Mouse (Mus musculus): Measurements from ENCODE around the gene Shc4. TPM values are rescaled to one million over a fixed set of nuclear protein-coding genes. Genes with fewer than 3 reads are reported as not detected.
A peak's percentile ranks its signal among the peaks of the same experiment; 100 is the strongest.

Gene Shc4
- total RNA-seq, 1 experiment from 2014 or later = 0.96 TPM

DNA sequence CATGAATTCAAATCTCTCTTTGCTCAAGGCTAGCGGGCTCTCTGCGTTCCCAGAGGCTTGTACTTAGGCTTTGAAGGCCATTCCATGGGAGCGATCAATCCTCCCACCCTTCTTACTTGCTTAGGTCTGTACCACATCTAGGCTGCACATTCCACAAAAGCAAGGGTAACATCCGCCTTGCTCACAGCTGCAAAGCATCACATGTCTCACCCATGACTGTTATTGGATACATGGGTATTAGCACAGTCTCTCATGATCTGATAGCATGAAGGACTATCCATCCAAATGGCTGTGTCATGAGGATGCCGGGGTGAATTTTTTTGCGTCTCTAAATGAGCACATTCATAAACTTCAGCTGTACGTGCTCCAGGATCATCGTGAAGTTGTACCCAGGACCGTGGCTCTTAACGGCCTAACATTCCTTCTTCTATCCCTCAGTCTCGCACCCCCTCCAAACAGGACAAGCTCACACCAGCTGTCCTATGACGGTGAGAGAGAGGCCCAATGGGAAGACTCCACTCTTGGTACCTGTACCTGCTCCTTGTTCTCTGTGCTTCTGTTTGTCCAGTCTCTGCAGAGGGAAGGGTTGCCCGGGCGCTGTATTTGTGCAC is 73.1 kb downstream of the Shc4 start:
- no peak for ATAC-seq (replicated peaks; ENCODE audit: low read depth, poor library complexity, severe bottlenecking)

DNA sequence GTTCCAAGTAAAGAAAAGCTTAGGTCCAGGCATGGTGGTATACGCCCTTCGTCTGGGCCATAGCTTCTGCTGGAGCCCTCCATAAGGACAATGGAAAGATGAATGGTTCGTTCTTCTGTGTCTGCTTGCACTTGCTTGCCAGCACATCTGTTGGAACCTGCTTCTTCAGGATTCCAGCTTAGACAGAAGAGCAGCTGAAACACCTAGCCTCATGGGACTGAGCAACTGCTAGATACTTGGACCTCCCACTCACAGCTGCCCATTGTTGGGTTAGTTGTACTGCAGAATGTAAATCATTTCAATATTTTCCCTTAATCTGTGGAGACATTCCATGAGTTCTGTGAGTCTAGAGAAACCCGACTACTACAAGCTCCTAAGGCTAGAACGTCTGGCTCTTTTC is 73.9 kb downstream of the Shc4 start:
- ATAC-seq (replicated peaks; ENCODE audit: low read depth, poor library complexity, severe bottlenecking) = no peak

GRCm38 (mm10) chr2:125644912-125645311 is 79.0 kb downstream of the Shc4 start:
- ATAC-seq (replicated peaks; ENCODE audit: low read depth, poor library complexity, severe bottlenecking) = no peak

DNA sequence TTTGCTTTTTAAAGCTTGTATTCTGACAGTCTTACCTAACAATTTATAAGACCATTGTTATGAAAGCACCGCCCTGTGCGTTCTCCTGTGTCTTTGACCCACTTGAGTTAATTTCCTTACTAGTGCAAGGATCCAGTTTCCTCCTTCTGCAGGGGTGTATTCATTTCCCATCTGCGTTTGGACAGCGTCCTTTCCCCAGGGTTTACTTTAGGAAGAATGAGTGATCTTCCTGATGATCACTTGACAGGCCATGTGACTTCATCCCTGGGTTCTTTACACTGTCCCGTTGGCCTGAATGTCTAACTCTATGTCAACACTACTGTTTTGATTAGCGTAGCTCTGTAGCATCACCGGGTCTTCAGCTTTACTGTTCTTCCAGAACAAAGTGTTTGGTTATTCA is 86.6 kb downstream of the Shc4 start:
- ATAC-seq (replicated peaks; ENCODE audit: low read depth, poor library complexity, severe bottlenecking) = no peak

GRCm38 (mm10) chr2:125630010-125630409 is 93.9 kb downstream of the Shc4 start:
- no peak for ATAC-seq (replicated peaks; ENCODE audit: low read depth, poor library complexity, severe bottlenecking)

- no peak for ATAC-seq (replicated peaks; ENCODE audit: low read depth, poor library complexity, severe bottlenecking)
Observed at GRCm38 (mm10) chr2:125628487-125628886, 95.5 kb downstream of the Shc4 start.

- ATAC-seq (replicated peaks; ENCODE audit: low read depth, poor library complexity, severe bottlenecking) = no peak
Observed at GRCm38 (mm10) chr2:125626536-125626935, 97.4 kb downstream of the Shc4 start.

DNA sequence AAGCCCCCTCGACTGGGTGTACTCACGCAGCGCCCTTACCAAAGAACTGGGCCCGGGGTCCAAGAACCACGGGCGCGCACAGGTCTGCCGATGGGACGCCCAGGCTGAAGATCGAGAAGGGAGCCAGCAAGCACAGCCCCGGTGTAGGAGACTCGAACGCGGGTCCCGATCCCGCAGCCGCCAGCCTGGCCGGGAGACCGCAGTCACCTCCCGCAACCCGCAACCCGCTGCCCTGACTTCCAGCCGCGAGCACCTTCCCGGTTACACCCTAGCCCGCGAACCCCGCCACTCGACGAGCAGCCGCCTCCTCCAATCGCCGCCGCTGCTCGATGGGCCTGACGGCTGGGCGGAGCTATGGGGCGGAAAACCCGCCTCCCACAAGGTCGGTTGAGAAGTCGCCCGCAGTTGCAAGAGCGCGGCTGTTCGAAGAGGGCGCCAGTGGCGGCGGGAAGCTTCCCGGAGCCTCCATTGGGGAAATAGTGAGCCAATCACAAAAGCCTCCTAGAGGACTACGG is 99.1 kb downstream of the Shc4 start, which contains the start of gene Cep152:
Cep152 (minus strand) TSS at position 277 of the 515 bp plus-strand sequence.
- ATAC-seq (replicated peaks; ENCODE audit: low read depth, poor library complexity, severe bottlenecking) = peak; percentile 96

GRCm38 (mm10) chr2:125624127-125624685 is 99.7 kb downstream of the Shc4 start:
- no peak for ATAC-seq (replicated peaks; ENCODE audit: low read depth, poor library complexity, severe bottlenecking)

GRCm38 (mm10) chr2:125623211-125623610 is 100.7 kb downstream of the Shc4 start:
- ATAC-seq (replicated peaks; ENCODE audit: low read depth, poor library complexity, severe bottlenecking) = no peak

- ATAC-seq (replicated peaks; ENCODE audit: low read depth, poor library complexity, severe bottlenecking) = no peak
Observed at GRCm38 (mm10) chr2:125620213-125620907, 103.6 kb downstream of the Shc4 start.

GRCm38 (mm10) chr2:125615858-125616424 is 108.0 kb downstream of the Shc4 start:
- no peak for ATAC-seq (replicated peaks; ENCODE audit: low read depth, poor library complexity, severe bottlenecking)

- ATAC-seq (replicated peaks; ENCODE audit: low read depth, poor library complexity, severe bottlenecking) = no peak
Observed at GRCm38 (mm10) chr2:125615440-125615839, 108.5 kb downstream of the Shc4 start.

DNA sequence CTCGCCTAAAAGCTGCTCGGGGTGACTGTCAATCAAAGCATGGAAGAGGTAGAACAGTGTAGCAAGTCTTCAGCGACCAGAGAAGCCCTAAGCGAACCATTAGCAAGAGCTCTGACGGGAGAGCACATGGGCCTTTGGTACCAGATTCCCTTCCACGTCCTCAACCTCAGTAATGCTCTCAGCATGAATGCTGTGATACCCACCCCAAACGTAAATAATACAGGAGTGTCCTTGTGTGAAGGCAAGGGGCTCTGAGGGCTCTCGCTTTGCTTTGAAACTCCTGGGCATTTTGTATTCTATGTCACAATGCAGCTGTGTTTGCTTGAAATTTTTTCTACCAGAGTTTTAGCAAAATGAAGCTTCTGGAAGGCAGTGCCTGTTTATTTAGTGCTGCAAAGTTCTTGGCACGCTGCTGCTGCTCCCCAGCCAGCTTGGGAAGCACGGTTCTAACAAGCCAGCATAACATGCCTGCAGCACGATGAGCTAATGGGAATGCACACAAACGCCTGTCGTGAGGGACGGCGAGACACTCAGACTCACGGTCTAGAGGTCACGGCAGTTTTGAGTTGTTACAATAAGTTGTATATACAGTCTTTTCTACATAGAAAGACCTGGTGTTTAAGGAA is 117.6 kb downstream of the Shc4 start:
- no peak for ATAC-seq (replicated peaks; ENCODE audit: low read depth, poor library complexity, severe bottlenecking)

GRCm38 (mm10) chr2:125604646-125605045 is 119.3 kb downstream of the Shc4 start:
- ATAC-seq (replicated peaks; ENCODE audit: low read depth, poor library complexity, severe bottlenecking) = no peak

DNA sequence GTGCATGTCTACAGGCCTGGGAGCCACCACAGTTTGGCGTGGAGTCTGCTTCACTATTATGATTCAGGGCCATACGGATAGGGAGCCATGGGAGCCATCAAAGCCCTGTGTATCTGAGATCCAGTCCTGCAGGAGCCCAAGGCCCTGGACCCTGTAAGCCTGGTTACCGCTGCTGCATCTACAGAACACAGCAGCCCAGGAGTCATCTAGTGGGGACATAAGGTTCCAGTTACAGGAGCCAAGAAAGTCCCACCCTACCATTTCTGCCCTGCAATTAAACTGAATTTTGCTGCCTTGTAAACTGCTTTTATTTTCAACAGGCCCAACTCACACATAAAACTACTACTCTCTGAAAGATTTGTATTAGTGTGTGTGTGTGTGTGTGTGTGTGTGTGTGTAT is 121.0 kb downstream of the Shc4 start:
- ATAC-seq (replicated peaks; ENCODE audit: low read depth, poor library complexity, severe bottlenecking) = no peak

GRCm38 (mm10) chr2:125598958-125599357 is 125.0 kb downstream of the Shc4 start:
- ATAC-seq (replicated peaks; ENCODE audit: low read depth, poor library complexity, severe bottlenecking) = no peak

GRCm38 (mm10) chr2:125598251-125598650 is 125.7 kb downstream of the Shc4 start:
- no peak for ATAC-seq (replicated peaks; ENCODE audit: low read depth, poor library complexity, severe bottlenecking)

- ATAC-seq (replicated peaks; ENCODE audit: low read depth, poor library complexity, severe bottlenecking) = no peak
Observed at GRCm38 (mm10) chr2:125594786-125595185, 129.2 kb downstream of the Shc4 start.

DNA sequence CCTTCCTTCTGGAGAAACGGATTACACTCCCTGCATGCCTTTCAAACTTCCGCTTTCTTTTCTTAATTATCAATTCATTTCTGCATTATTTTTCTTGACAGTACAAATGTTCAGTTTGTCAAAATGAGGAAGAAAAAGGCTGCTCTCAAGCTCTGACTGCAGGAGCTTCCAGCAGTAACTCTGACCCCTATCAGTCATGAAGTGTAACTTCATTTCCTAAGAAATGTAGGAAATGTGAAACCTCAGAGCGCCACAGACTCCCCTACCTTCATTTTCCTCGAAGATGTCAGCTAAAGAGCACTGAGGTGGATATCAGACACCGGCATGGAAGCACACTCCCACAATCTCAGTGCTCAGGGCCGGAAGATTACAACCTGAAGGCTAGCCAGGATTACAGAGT is 129.9 kb downstream of the Shc4 start:
- ATAC-seq (replicated peaks; ENCODE audit: low read depth, poor library complexity, severe bottlenecking) = peak; percentile 53

DNA sequence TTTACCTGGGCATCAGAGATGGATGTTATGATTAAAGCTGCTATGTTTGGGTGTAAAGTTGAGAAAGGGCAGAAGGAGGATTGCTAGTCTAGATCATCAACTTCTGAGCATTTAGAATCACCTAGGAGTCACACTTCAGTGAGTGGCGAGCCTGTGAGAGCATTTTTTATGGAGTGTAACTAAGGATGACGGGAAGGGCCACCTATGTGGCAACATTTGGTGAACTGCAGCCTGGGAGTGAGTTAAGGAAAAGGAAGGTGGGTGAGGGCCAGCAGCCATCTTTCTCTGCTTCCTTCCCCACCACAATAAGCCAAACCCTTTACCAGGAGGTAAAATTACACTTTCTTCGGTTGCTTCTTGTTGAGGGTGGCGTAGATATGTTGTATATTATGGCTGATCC is 132.1 kb downstream of the Shc4 start:
- ATAC-seq (replicated peaks; ENCODE audit: low read depth, poor library complexity, severe bottlenecking) = no peak

All from common myeloid progenitor, adult 5-6 weeks (primary cell).